8 mouse cellular contexts compared by ENCODE assay signal in the genomic region with DNA sequence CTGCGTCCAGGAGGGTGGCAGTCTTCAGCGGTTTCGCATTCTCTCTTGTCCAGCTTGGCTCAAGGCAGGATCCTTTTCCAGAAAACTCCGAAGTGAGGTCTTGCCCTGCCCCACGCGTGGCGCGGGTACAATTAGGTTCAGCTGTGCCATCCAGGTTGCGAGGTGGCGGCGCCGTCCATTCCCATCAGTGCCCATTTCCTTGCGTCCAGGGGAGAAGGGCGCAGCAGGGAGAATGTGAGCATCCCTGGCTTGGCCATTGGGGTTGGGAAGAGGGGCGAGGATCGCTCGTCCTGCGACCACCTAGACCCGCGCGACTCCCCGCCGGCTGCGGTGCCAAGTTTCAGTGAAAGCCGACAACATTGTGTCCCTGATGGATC. TPM values are rescaled to one million over a fixed set of nuclear protein-coding genes. Genes with fewer than 3 reads are reported as not detected.
DNase-seq lines count a peak whose midpoint lies in the region; ATAC-seq and TF ChIP-seq lines count a peak whose summit lies in the region.

No protein-coding gene starts in this region.

- H3K9me3 ChIP-seq in erythroblast, embryonic 14.5 days (ENCODE audit: control insufficient read depth, low read length): no peaks in the 10 kb centered on the region
- H3K9me3 ChIP-seq in E14TG2a.4 (ENCODE audit: low read length): no peaks in the 10 kb centered on the region
- no peaks in the 10 kb centered on the region for H3K9me3 ChIP-seq in forebrain, postnatal 0 days (ENCODE audit: low read length)

- ATAC-seq in erythroblast, adult 5-6 weeks (replicated peaks; ENCODE audit: low FRiP score, poor library complexity, severe bottlenecking): no peak
- ATAC-seq in forebrain, postnatal 0 days: no peak

- H3K79me2 ChIP-seq in macrophage (ENCODE audit: inconsistent target): no peaks in the 10 kb centered on the region

- peaks cover 10% of the 10 kb centered on the region for H3K4me1 ChIP-seq in erythroblast, embryonic 14.5 days (ENCODE audit: control insufficient read depth)
- peaks cover 20% of the 10 kb centered on the region for H3K4me1 ChIP-seq in E14TG2a.4 (replicated peaks; ENCODE audit: low read depth, low read length)
- 0 out of 2 replicates have a peak, but pooled peaks cover 18% of the 10 kb centered on the region for H3K4me1 ChIP-seq in forebrain, postnatal 0 days (ENCODE audit: insufficient read depth)

- no peak for DNase-seq in forebrain, postnatal 0 days
- no peak for DNase-seq in retina, embryonic 14.5 days (ENCODE audit: low spot score)
- no peak for DNase-seq in natural killer cell, adult 2 months (ENCODE audit: low spot score in 2 of 2)
- DNase-seq in urinary bladder, adult 18-20 months (ENCODE audit: low spot score in 2 of 2): no peak

- H3K4me2 ChIP-seq in forebrain, postnatal 0 days (ENCODE audit: low read depth): peak overlapping the region; percentile 80

- peaks cover 40% of the 10 kb centered on the region for H3K27me3 ChIP-seq in erythroblast, embryonic 14.5 days (ENCODE audit: control insufficient read depth)
- peaks cover 65% of the 10 kb centered on the region for H3K27me3 ChIP-seq in E14TG2a.4 (ENCODE audit: insufficient read depth, low read length)
- no peaks in the 10 kb centered on the region for H3K27me3 ChIP-seq in forebrain, postnatal 0 days (ENCODE audit: insufficient read depth, low read length)

- no peak for TF ChIP-seq CTCF in E14TG2a.4 (conservative IDR thresholded peaks at IDR 0.05; ENCODE audit: low read length)
- TF ChIP-seq CTCF in forebrain, postnatal 0 days (IDR thresholded peaks at IDR 0.05; ENCODE audit: low read depth): no peak

- peak overlapping the region; percentile 39 for H3K4me3 ChIP-seq in erythroblast, embryonic 14.5 days (replicated peaks)
- H3K4me3 ChIP-seq in E14TG2a.4 (replicated peaks; ENCODE audit: low read length) (peak overlapping the region; percentile 80), macrophage (ENCODE audit: inconsistent target) (peak overlapping the region; percentile 20; the same call in 1 of the 2 replicates)
- peak overlapping the region; percentile 61 for H3K4me3 ChIP-seq in forebrain, postnatal 0 days (ENCODE audit: low read depth, low read length)

- H3K36me3 ChIP-seq in erythroblast, embryonic 14.5 days (ENCODE audit: control insufficient read depth): no peaks in the 10 kb centered on the region
- H3K36me3 ChIP-seq in E14TG2a.4 (ENCODE audit: insufficient read depth, low read length) (no peaks in the 10 kb centered on the region), macrophage (ENCODE audit: inconsistent target) (no peaks in the 10 kb centered on the region)
- no peaks in the 10 kb centered on the region for H3K36me3 ChIP-seq in forebrain, postnatal 0 days (ENCODE audit: insufficient read depth)

- under 1% methylated on average over 25 of the region's 25 CpGs for WGBS in forebrain, postnatal 0 days
- WGBS in macrophage (ENCODE audit: missing documents): 5% methylated on average over 25 of the region's 25 CpGs

- peak overlapping the region; percentile 71 for H3K9ac ChIP-seq in forebrain, postnatal 0 days

- peak overlapping the region; percentile 82 for H3K27ac ChIP-seq in forebrain, postnatal 0 days (ENCODE audit: low read depth, low read length)
- no peak overlapping the region for H3K27ac ChIP-seq in macrophage

RNA-seq across cellular contexts. Expression of gene Tiam2, which starts 0.5 kb away (rescaled TPM):
- polyA plus RNA-seq in erythroblast, embryonic 14.5 days (2012): not detected in 2 replicates
- 2.9 and 3.5 TPM in 2 replicates for total RNA-seq in erythroblast, adult 5-6 weeks (2015; ENCODE audit: low replicate concordance)
- 1.1 and 4.4 TPM in 2 replicates for total RNA-seq in erythroblast, adult 5-6 weeks (2017; ENCODE audit: low replicate concordance)
- total RNA-seq in forebrain, postnatal 0 days (2014; rRNA removed): 71.5 and 96.0 TPM in 2 replicates
- 26.3 and 26.4 TPM in 2 replicates for polyA plus RNA-seq in forebrain, postnatal 0 days (2015; fragmentation: Nextera tagmentation; extraction: Ambion mirVana)
- total RNA-seq in macrophage (2018; cell fraction: chromatin; rRNA removed): 1 to 10 TPM in 2 of 26 experiments, under 1 TPM in 8, not detected in 16; 0.20 to 3.5 (median 0.54) TPM
- total RNA-seq in macrophage (2018; cell fraction: cytosol; rRNA removed): under 1 TPM in 18 of 26 experiments, not detected in 8; 0.03 to 0.21 (median 0.07) TPM
- 1 to 10 TPM in 1 of 26 experiments, under 1 TPM in 9, not detected in 16; 0.06 to 1.2 (median 0.33) TPM for total RNA-seq in macrophage (2018; cell fraction: nucleus; rRNA removed)
- 0.06 to 0.15 TPM in 2 of 3 replicates, not detected in the other for polyA plus RNA-seq in macrophage (2018)

Comparison
In these comparisons a context has a peak if more than half of its experiments do, and no peak if none do; other contexts are left out.
1. H3K4me3 ChIP-seq: peak in every context shown above with its lines; median percentile 80 in E14TG2a.4; 61 in forebrain, postnatal 0 days; 39 in erythroblast, embryonic 14.5 days; 20 in macrophage.
2. RNA of gene Tiam2, which starts 0.5 kb away (polyA plus RNA-seq): 26.3 to 26.4 TPM in forebrain, postnatal 0 days; 0.06 to 0.15 TPM in macrophage and not detected in erythroblast, embryonic 14.5 days; every median in the first group is over 10 times any median in the second.